Mouse (Mus musculus) forebrain, embryonic 10.5 days (tissue): ENCODE measurements around the gene Spi1. TPM values are rescaled to one million over a fixed set of nuclear protein-coding genes. Genes with fewer than 3 reads are reported as not detected.
A peak's percentile ranks its signal among the peaks of the same experiment; 100 is the strongest.
"Not testable (repeated sequence)": the region's sequence is repeated elsewhere in the genome, so short reads cannot be mapped to it uniquely, and the experiment has no call there.

Source experiments
- DNase-seq: peaks from one replicate; pipeline ENCODE4 v3.0.0-alpha.2; 2017; ENCODE audit warnings: low spot score; ENCODE audit errors: extremely low spot score
- H3K27ac ChIP-seq: fragments of 300-500 bp; sonication (generic); 2 replicates; pipeline ENCODE4 v1.5.1; 2016; ENCODE audit warnings: mild to moderate bottlenecking
- H3K27me3 ChIP-seq: fragments of 300-500 bp; sonication (generic); 2 replicates; pipeline ENCODE4 v1.6.1; 2016; ENCODE audit warnings: mild to moderate bottlenecking; ENCODE audit not compliant: poor library complexity, severe bottlenecking
- H3K36me3 ChIP-seq: fragments of 300-500 bp; sonication (generic); replicated peaks from 2 replicates; pipeline ENCODE4 v1.6.1; 2016; ENCODE audit warnings: mild to moderate bottlenecking, moderate library complexity
- H3K4me1 ChIP-seq: fragments of 300-500 bp; sonication (generic); 2 replicates; pipeline ENCODE4 v1.6.1; 2016
- H3K4me3 ChIP-seq: fragments of 300-500 bp; sonication (generic); 2 replicates; pipeline ENCODE4 v1.5.1; 2016; ENCODE audit warnings: mild to moderate bottlenecking, moderate library complexity
- H3K9me3 ChIP-seq: fragments of 300-500 bp; sonication (generic); 2 replicates; pipeline ENCODE4 v1.6.1; 2016; ENCODE audit warnings: mild to moderate bottlenecking, moderate library complexity
- WGBS: fragments of 180-500 bp; shearing (Covaris S2); methylation state at CpG from one replicate; pipeline ENCODE4 v1.1.7; 2016; 5-methylcytosine and 5-hydroxymethylcytosine counted together
- polyA plus RNA-seq: library from polyadenylated mRNA; unstranded; fragments of >200 nt; fragmentation: Nextera tagmentation; extraction: Ambion mirVana; gene quantifications from 2 replicates; pipeline ENCODE4 v1.2.1, GENCODE M21; 2016

The Spi1 gene
- polyA plus RNA-seq, 1 experiment from 2014 or later = 2.8 TPM

GRCm38 (mm10) chr2:91110429-91110828, 28.2 kb downstream of the Spi1 start:
- WGBS = 74% methylated on average over 6 of the region's 6 CpGs
- DNase-seq = no peak
- Histone ChIP-seq H3K9me3 (no peaks in the 10 kb centered on the region), H3K27me3 (peaks cover 8% of the 10 kb centered on the region; the same call in 1 of the 2 replicates), H3K36me3 (no peaks in the 10 kb centered on the region), H3K27ac (no peak overlapping the region), H3K4me1 (peaks cover 7% of the 10 kb centered on the region), H3K4me3 (no peak overlapping the region)

GRCm38 (mm10) chr2:91111832-91112231, 29.6 kb downstream of the Spi1 start:
- H3K36me3 ChIP-seq, H3K27ac ChIP-seq, DNase-seq, H3K4me1 ChIP-seq, H3K4me3 ChIP-seq, H3K9me3 ChIP-seq: not testable (repeated sequence)
- H3K27me3 ChIP-seq = peaks cover 20% of the 10 kb centered on the region
- 95% methylated on average over 3 of the region's 3 CpGs for WGBS

GRCm38 (mm10) chr2:91112491-91112890, 30.3 kb downstream of the Spi1 start:
- H3K36me3 ChIP-seq = no peaks in the 10 kb centered on the region
- 73% methylated on average over 4 of the region's 4 CpGs for WGBS
- H3K27me3 ChIP-seq = peaks cover 27% of the 10 kb centered on the region
- peaks cover 10% of the 10 kb centered on the region for H3K4me1 ChIP-seq
- H3K9me3 ChIP-seq = no peaks in the 10 kb centered on the region
- H3K27ac ChIP-seq = no peak overlapping the region
- no peak for DNase-seq
- no peak overlapping the region for H3K4me3 ChIP-seq

- no peak overlapping the region for H3K4me3 ChIP-seq
- H3K4me1 ChIP-seq = peaks cover 10% of the 10 kb centered on the region
- no peak for DNase-seq
- WGBS = 81% methylated on average over 10 of the region's 10 CpGs
- peaks cover 32% of the 10 kb centered on the region for H3K27me3 ChIP-seq
- no peaks in the 10 kb centered on the region for H3K9me3 ChIP-seq
- H3K36me3 ChIP-seq = no peaks in the 10 kb centered on the region
- no peak overlapping the region for H3K27ac ChIP-seq
Observed at GRCm38 (mm10) chr2:91113334-91113733, 31.1 kb downstream of the Spi1 start.

GRCm38 (mm10) chr2:91113852-91114251, 31.7 kb downstream of the Spi1 start:
- Histone ChIP-seq H3K9me3 (no peaks in the 10 kb centered on the region), H3K27me3 (peaks cover 32% of the 10 kb centered on the region), H3K27ac (no peak overlapping the region), H3K36me3 (no peaks in the 10 kb centered on the region), H3K4me3 (no peak overlapping the region), H3K4me1 (peaks cover 14% of the 10 kb centered on the region)
- no peak for DNase-seq
- WGBS = 76% methylated on average over 6 of the region's 6 CpGs

- Histone ChIP-seq H3K27me3 (peaks cover 32% of the 10 kb centered on the region), H3K27ac (peak overlapping the region; percentile 81), H3K4me1 (peaks cover 17% of the 10 kb centered on the region), H3K36me3 (no peaks in the 10 kb centered on the region), H3K4me3 (peak overlapping the region; percentile 58), H3K9me3 (no peaks in the 10 kb centered on the region)
- WGBS = 7% methylated on average over 42 of the region's 42 CpGs
- peak; percentile 96 for DNase-seq
Observed at GRCm38 (mm10) chr2:91114781-91115577, 32.8 kb downstream of the Spi1 start.

- Histone ChIP-seq H3K36me3 (no peaks in the 10 kb centered on the region), H3K4me3 (peak overlapping the region; percentile 58), H3K27me3 (peaks cover 32% of the 10 kb centered on the region), H3K27ac (peak overlapping the region; percentile 81), H3K4me1 (peaks cover 17% of the 10 kb centered on the region), H3K9me3 (no peaks in the 10 kb centered on the region)
- DNase-seq = no peak
- 40% methylated on average over 12 of the region's 12 CpGs for WGBS
Observed at GRCm38 (mm10) chr2:91115578-91115970, 33.4 kb downstream of the Spi1 start.

- H3K4me3 ChIP-seq = no peak overlapping the region
- peaks cover 32% of the 10 kb centered on the region for H3K27me3 ChIP-seq
- H3K4me1 ChIP-seq = peaks cover 17% of the 10 kb centered on the region
- H3K9me3 ChIP-seq = no peaks in the 10 kb centered on the region
- no peak for DNase-seq
- 83% methylated on average over 5 of the region's 5 CpGs for WGBS
- H3K27ac ChIP-seq = no peak overlapping the region
- no peaks in the 10 kb centered on the region for H3K36me3 ChIP-seq
Observed at GRCm38 (mm10) chr2:91116842-91117241, 34.7 kb downstream of the Spi1 start.

GRCm38 (mm10) chr2:91117585-91118275, 35.5 kb downstream of the Spi1 start, which contains the start of gene Mybpc3:
TSS of gene Mybpc3 (plus strand) at chr2:91118144.
- 87% methylated on average over 11 of the region's 11 CpGs for WGBS
- Histone ChIP-seq H3K36me3 (no peaks in the 10 kb centered on the region), H3K9me3 (no peaks in the 10 kb centered on the region), H3K4me1 (peaks cover 17% of the 10 kb centered on the region), H3K27ac (no peak within 1 kb of the TSS), H3K27me3 (peaks cover 32% of the 10 kb centered on the region), H3K4me3 (no peak within 1 kb of the TSS)
- DNase-seq = no peak

- H3K9me3 ChIP-seq = no peaks in the 10 kb centered on the region
- H3K27me3 ChIP-seq = peaks cover 32% of the 10 kb centered on the region
- WGBS = 74% methylated on average over 1 of the region's 1 CpGs
- peaks cover 17% of the 10 kb centered on the region for H3K4me1 ChIP-seq
- no peaks in the 10 kb centered on the region for H3K36me3 ChIP-seq
- no peak overlapping the region for H3K4me3 ChIP-seq
- no peak for DNase-seq
- H3K27ac ChIP-seq = no peak overlapping the region
Observed at GRCm38 (mm10) chr2:91118647-91119046, 36.5 kb downstream of the Spi1 start.

GRCm38 (mm10) chr2:91119061-91119460, 36.9 kb downstream of the Spi1 start:
- Histone ChIP-seq H3K4me1 (peaks cover 17% of the 10 kb centered on the region), H3K27ac (no peak overlapping the region), H3K9me3 (no peaks in the 10 kb centered on the region), H3K36me3 (no peaks in the 10 kb centered on the region), H3K4me3 (no peak overlapping the region), H3K27me3 (peaks cover 31% of the 10 kb centered on the region)
- DNase-seq = no peak
- 89% methylated on average over 19 of the region's 19 CpGs for WGBS

GRCm38 (mm10) chr2:91119551-91119950, 37.4 kb downstream of the Spi1 start:
- WGBS = 83% methylated on average over 6 of the region's 6 CpGs
- DNase-seq = no peak
- Histone ChIP-seq H3K4me3 (no peak overlapping the region), H3K9me3 (no peaks in the 10 kb centered on the region), H3K4me1 (peaks cover 17% of the 10 kb centered on the region), H3K27ac (no peak overlapping the region), H3K36me3 (no peaks in the 10 kb centered on the region), H3K27me3 (peaks cover 26% of the 10 kb centered on the region)

GRCm38 (mm10) chr2:91120261-91120671, 38.1 kb downstream of the Spi1 start:
- Histone ChIP-seq H3K4me1 (peaks cover 12% of the 10 kb centered on the region), H3K27me3 (peaks cover 24% of the 10 kb centered on the region), H3K27ac (no peak overlapping the region), H3K36me3 (no peaks in the 10 kb centered on the region), H3K4me3 (no peak overlapping the region), H3K9me3 (no peaks in the 10 kb centered on the region)
- DNase-seq = no peak
- WGBS = 78% methylated on average over 6 of the region's 6 CpGs
